20 mouse cellular contexts compared by ENCODE assay signal in the genomic region with DNA sequence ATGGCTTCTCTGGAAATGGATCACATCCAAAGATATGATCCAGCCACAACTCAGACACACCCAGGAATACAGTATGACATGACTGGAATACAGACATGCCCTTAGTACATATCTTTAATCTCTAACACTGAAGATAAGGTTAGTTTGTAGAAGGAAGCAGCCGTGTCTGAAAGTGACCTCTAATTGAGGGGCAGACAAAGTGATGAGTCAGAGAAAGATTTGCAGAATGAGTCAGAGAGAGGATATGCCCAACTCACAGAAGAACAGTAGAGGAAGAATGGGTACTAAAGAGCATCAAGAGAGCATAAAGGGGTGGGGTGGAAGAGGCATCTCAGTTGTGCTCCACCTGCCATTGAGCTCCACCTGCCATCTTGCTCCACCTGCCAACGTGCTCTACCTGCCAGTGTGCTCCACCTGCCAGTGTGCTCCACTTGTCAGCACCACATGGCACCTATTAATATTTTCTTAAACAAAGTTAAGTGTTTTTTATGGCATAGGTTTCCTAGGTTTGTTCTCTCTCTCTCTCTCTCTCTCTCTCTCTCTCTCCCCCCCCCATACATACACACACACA. TPM values are rescaled to one million over a fixed set of nuclear protein-coding genes. Genes with fewer than 3 reads are reported as not detected.
DNase-seq lines count a peak whose midpoint lies in the region; ATAC-seq and TF ChIP-seq lines count a peak whose summit lies in the region.
"Had no signal": no experiment of that assay in that cellular context is flagged by ENCODE, and none has a peak within 500 bp of the region (broad histone marks: within the 10 kb centered on the region; RNA-seq: fewer than 3 reads in every experiment).

No protein-coding gene starts in this region.

- H3K4me1 ChIP-seq in midbrain, embryonic 11.5 days (ENCODE audit: control insufficient read depth, insufficient read depth, low read length) = no peaks in the 10 kb centered on the region
- no peaks in the 10 kb centered on the region for H3K4me1 ChIP-seq in midbrain, postnatal 0 days (ENCODE audit: insufficient read depth, low read length)
- H3K4me1 ChIP-seq in CH12.LX (ENCODE audit: control insufficient read depth in 1 of 2, insufficient read depth in 2 of 2) = no peaks in the 10 kb centered on the region
- H3K4me1 ChIP-seq: forebrain, embryonic 10.5 days; forebrain, embryonic 13.5 days; hindbrain, embryonic 12.5 days; hindbrain, embryonic 15.5 days; intestine, embryonic 15.5 days had no signal

- dilution Hi-C loops in CH12.LX (cut with MboI; ENCODE audit: extremely low pct_ligation_motif_present, extremely low pct_unique_long_range_greater_than_20kb, low sequenced_read_pairs) = no loop called here

- peak; percentile 68 for TF ChIP-seq EP300 in CH12.LX (IDR thresholded peaks at IDR 0.05; ENCODE audit: low read length)

- TF ChIP-seq RAD21 in CH12.LX (IDR thresholded peaks at IDR 0.05; ENCODE audit: low read depth, low read length) = no peak

- H3K27ac ChIP-seq in midbrain, embryonic 11.5 days (ENCODE audit: low read depth, low read length) = no peak overlapping the region
- H3K27ac ChIP-seq in midbrain, postnatal 0 days (ENCODE audit: low read depth, low read length) = no peak overlapping the region
- no peak overlapping the region for H3K27ac ChIP-seq in CH12.LX (ENCODE audit: insufficient read depth, low read depth)
- H3K27ac ChIP-seq: forebrain, embryonic 10.5 days; forebrain, embryonic 13.5 days; hindbrain, embryonic 12.5 days; hindbrain, embryonic 15.5 days; intestine, embryonic 15.5 days had no signal

- H3K79me2 ChIP-seq in CH12.LX (replicated peaks; ENCODE audit: control insufficient read depth, extremely low read depth, insufficient read depth, poor library complexity, severe bottlenecking) (no peaks in the 10 kb centered on the region), myocyte (ENCODE audit: control insufficient read depth, insufficient read depth) (peaks cover 20% of the 10 kb centered on the region)

- no peaks in the 10 kb centered on the region for H3K27me3 ChIP-seq in midbrain, embryonic 11.5 days (ENCODE audit: control insufficient read depth, insufficient read depth, low read length)
- H3K27me3 ChIP-seq in midbrain, postnatal 0 days (ENCODE audit: insufficient read depth, low read length) = no peaks in the 10 kb centered on the region
- H3K27me3 ChIP-seq in CH12.LX (replicated peaks) = no peaks in the 10 kb centered on the region
- no peaks in the 10 kb centered on the region for H3K27me3 ChIP-seq in myocyte (ENCODE audit: control insufficient read depth, insufficient read depth, insufficient read length)
- H3K27me3 ChIP-seq: forebrain, embryonic 13.5 days; hindbrain, embryonic 12.5 days; hindbrain, embryonic 15.5 days; intestine, embryonic 15.5 days had no signal

- TF ChIP-seq CTCF in midbrain, postnatal 0 days (IDR thresholded peaks at IDR 0.05) = no peak
- no peak for TF ChIP-seq CTCF in CH12.LX (conservative IDR thresholded peaks at IDR 0.05 in 1 of 2, IDR thresholded peaks at IDR 0.05 in 1 of 2; ENCODE audit: low read depth in 2 of 2, low read length in 2 of 2)

- H3ac ChIP-seq in myocyte (ENCODE audit: control insufficient read depth, insufficient read length) = no peak overlapping the region

- intact Hi-C loops in left cerebral cortex, postnatal 4 days (cut with DNase I) = no loop called here

- no peak overlapping the region for H3K4me2 ChIP-seq in midbrain, embryonic 11.5 days
- no peak overlapping the region for H3K4me2 ChIP-seq in midbrain, postnatal 0 days (ENCODE audit: low read depth, low read length, poor library complexity, severe bottlenecking)
- H3K4me2 ChIP-seq in CH12.LX (ENCODE audit: insufficient read depth, low read depth, poor library complexity, severe bottlenecking) (no peak overlapping the region), myocyte (ENCODE audit: low read depth) (no peak overlapping the region)
- H3K4me2 ChIP-seq: forebrain, embryonic 13.5 days; heart, embryonic 11.5 days; hindbrain, embryonic 12.5 days; hindbrain, embryonic 15.5 days; intestine, embryonic 15.5 days had no signal

- in situ Hi-C loops in CH12.LX (cut with MboI; ENCODE audit: low pct_ligation_motif_present, low pct_unique_long_range_greater_than_20kb, low sequenced_read_pairs) = no loop called here

- no peaks in the 10 kb centered on the region for H3K36me3 ChIP-seq in midbrain, embryonic 11.5 days (ENCODE audit: control insufficient read depth, insufficient read depth, low read length)
- no peaks in the 10 kb centered on the region for H3K36me3 ChIP-seq in midbrain, postnatal 0 days (ENCODE audit: insufficient read depth, low read length)
- H3K36me3 ChIP-seq in CH12.LX (replicated peaks in 1 of 2; ENCODE audit: control insufficient read depth in 1 of 2, insufficient read depth in 1 of 2, low read length in 1 of 2) (no peaks in the 10 kb centered on the region), myocyte (ENCODE audit: control insufficient read depth, insufficient read depth) (peaks cover 4% of the 10 kb centered on the region)
- H3K36me3 ChIP-seq: hindbrain, embryonic 15.5 days; intestine, embryonic 15.5 days had no signal

- DNase-seq in midbrain, embryonic 11.5 days (ENCODE audit: low spot score, missing footprints) = peak; percentile 61
- no peak for DNase-seq in midbrain, postnatal 0 days (ENCODE audit: low spot score)
- no peak for DNase-seq in CH12.LX (ENCODE audit: extremely low read depth)
- no peak for DNase-seq in kidney, postnatal 10 days
- no peak for DNase-seq in left cerebral cortex, postnatal 4 days
- DNase-seq: adrenal gland, adult 8-10 months; adrenal gland, postnatal 25 days; cerebellum, adult 18-20 months; cerebellum, adult 9-10 months; cerebellum, postnatal 14 days; gastrocnemius, postnatal 25 days had no signal

- H3K9ac ChIP-seq in midbrain, embryonic 11.5 days (ENCODE audit: low read length) = no peak overlapping the region
- H3K9ac ChIP-seq in midbrain, postnatal 0 days (replicated peaks; ENCODE audit: low read length, poor library complexity, severe bottlenecking) = no peak overlapping the region
- H3K9ac ChIP-seq in CH12.LX (ENCODE audit: insufficient read depth, low read depth) = no peak overlapping the region
- H3K9ac ChIP-seq: forebrain, embryonic 13.5 days; hindbrain, embryonic 12.5 days; hindbrain, embryonic 15.5 days; intestine, embryonic 15.5 days had no signal

- ATAC-seq in midbrain, embryonic 11.5 days (ENCODE audit: low FRiP score) = no peak
- ATAC-seq in midbrain, postnatal 0 days (ENCODE audit: low FRiP score) = no peak
- ATAC-seq: activated CD4-positive, CD25-positive, alpha-beta regulatory T cell, adult 4 months; forebrain, embryonic 13.5 days; forebrain, embryonic 16.5 days; intestine, embryonic 15.5 days had no signal

- H3K4me3 ChIP-seq in midbrain, embryonic 11.5 days (ENCODE audit: low read depth, low read length) = no peak overlapping the region
- H3K4me3 ChIP-seq in midbrain, postnatal 0 days (ENCODE audit: low read depth, low read length) = no peak overlapping the region
- H3K4me3 ChIP-seq in CH12.LX (replicated peaks in 1 of 3; ENCODE audit: low read depth in 2 of 3, low read length in 2 of 3, poor library complexity in 1 of 3) (no peak overlapping the region), myocyte (no peak overlapping the region)
- H3K4me3 ChIP-seq: forebrain, embryonic 10.5 days; forebrain, embryonic 13.5 days; hindbrain, embryonic 12.5 days; hindbrain, embryonic 15.5 days; intestine, embryonic 15.5 days had no signal

- no peaks in the 10 kb centered on the region for H3K9me3 ChIP-seq in midbrain, embryonic 11.5 days (ENCODE audit: control insufficient read depth, low read length)
- H3K9me3 ChIP-seq in midbrain, postnatal 0 days (ENCODE audit: low read length) = no peaks in the 10 kb centered on the region
- H3K9me3 ChIP-seq in CH12.LX (replicated peaks; ENCODE audit: low read length) = peaks cover 5% of the 10 kb centered on the region
- H3K9me3 ChIP-seq: forebrain, embryonic 13.5 days; hindbrain, embryonic 15.5 days; intestine, embryonic 15.5 days had no signal

- WGBS in midbrain, embryonic 11.5 days = 88% methylated on average over 2 of the region's 2 CpGs
- WGBS in midbrain, postnatal 0 days = 95% methylated on average over 2 of the region's 2 CpGs

- TF ChIP-seq POLR2A in CH12.LX (IDR thresholded peaks at IDR 0.05; ENCODE audit: low read depth, low read length) = no peak
- no peak for TF ChIP-seq POLR2A in myocyte (IDR thresholded peaks at IDR 0.05; ENCODE audit: insufficient read length, low read depth)

RNA-seq across cellular contexts. Expression of a gene that starts 16.8 kb away (rescaled TPM):
- polyA plus RNA-seq in midbrain, embryonic 11.5 days (2014; fragmentation: Nextera tagmentation; extraction: Ambion mirVana) = 95.1 and 102 TPM in 2 replicates
- total RNA-seq in midbrain, postnatal 0 days (2014; rRNA removed) = 26.8 and 29.3 TPM in 2 replicates
- polyA plus RNA-seq in midbrain, postnatal 0 days (2015; fragmentation: Nextera tagmentation; extraction: Ambion mirVana) = 20.8 and 21.8 TPM in 2 replicates
- 0.08 TPM in 2 replicates for total RNA-seq in CH12.LX (2012; rRNA removed)
- total RNA-seq in CH12.LX (2014; rRNA removed) = not detected in 2 replicates
- polyA plus RNA-seq in CH12.LX (2012; ENCODE audit: insufficient read length, low read depth) = 0.09 and 0.10 TPM in 2 replicates
- 37.2 TPM for polyA plus RNA-seq in myocyte (2012; fragmentation: generic; extraction: Trizol)
- 10 to 100 TPM; 15.3 to 16.1 TPM for total RNA-seq in left cerebral cortex, postnatal 4 days (2021)
- polyA plus RNA-seq: activated CD4-positive, CD25-positive, alpha-beta regulatory T cell, adult 4 months had no signal

RNA-seq across cellular contexts. Expression of a gene that starts 44.0 kb away (rescaled TPM):
- 41.2 and 45.1 TPM in 2 replicates for polyA plus RNA-seq in midbrain, embryonic 11.5 days (2014; fragmentation: Nextera tagmentation; extraction: Ambion mirVana)
- 17.9 and 22.6 TPM in 2 replicates for total RNA-seq in midbrain, postnatal 0 days (2014; rRNA removed)
- polyA plus RNA-seq in midbrain, postnatal 0 days (2015; fragmentation: Nextera tagmentation; extraction: Ambion mirVana) = 7.8 and 8.5 TPM in 2 replicates
- total RNA-seq in CH12.LX (2012; rRNA removed) (44.3 and 50.2 TPM in 2 replicates), CH12.LX (2014; rRNA removed) (77.0 and 82.8 TPM in 2 replicates)
- polyA plus RNA-seq in CH12.LX (2012; ENCODE audit: insufficient read length, low read depth) (82.8 and 85.2 TPM in 2 replicates), myocyte (2012; fragmentation: generic; extraction: Trizol) (10.3 TPM)
- total RNA-seq in left cerebral cortex, postnatal 4 days (2021) = 10 to 100 TPM; 26.1 to 26.7 TPM

RNA-seq across cellular contexts. Expression of a gene that starts 44.7 kb away (rescaled TPM):
- 778 and 822 TPM in 2 replicates for polyA plus RNA-seq in midbrain, embryonic 11.5 days (2014; fragmentation: Nextera tagmentation; extraction: Ambion mirVana)
- total RNA-seq in midbrain, postnatal 0 days (2014; rRNA removed) = 124 and 125 TPM in 2 replicates
- 880 and 907 TPM in 2 replicates for polyA plus RNA-seq in midbrain, postnatal 0 days (2015; fragmentation: Nextera tagmentation; extraction: Ambion mirVana)
- total RNA-seq in CH12.LX (2012; rRNA removed) (223 and 264 TPM in 2 replicates), CH12.LX (2014; rRNA removed) (277 and 315 TPM in 2 replicates)
- polyA plus RNA-seq in CH12.LX (2012; ENCODE audit: insufficient read length, low read depth) (485 and 620 TPM in 2 replicates), myocyte (2012; fragmentation: generic; extraction: Trizol) (361 TPM)
- 100 to 1,000 TPM; 264 to 276 TPM for total RNA-seq in left cerebral cortex, postnatal 4 days (2021)

RNA-seq across cellular contexts. Expression of a gene that starts 55.1 kb away (rescaled TPM):
- 60.2 and 60.4 TPM in 2 replicates for polyA plus RNA-seq in midbrain, embryonic 11.5 days (2014; fragmentation: Nextera tagmentation; extraction: Ambion mirVana)
- 25.7 and 43.2 TPM in 2 replicates for total RNA-seq in midbrain, postnatal 0 days (2014; rRNA removed)
- polyA plus RNA-seq in midbrain, postnatal 0 days (2015; fragmentation: Nextera tagmentation; extraction: Ambion mirVana) = 33.8 and 34.3 TPM in 2 replicates
- total RNA-seq in CH12.LX (2012; rRNA removed) (123 and 128 TPM in 2 replicates), CH12.LX (2014; rRNA removed) (110 and 112 TPM in 2 replicates)
- polyA plus RNA-seq in CH12.LX (2012; ENCODE audit: insufficient read length, low read depth) (97.4 and 102 TPM in 2 replicates), myocyte (2012; fragmentation: generic; extraction: Trizol) (36.6 TPM)
- total RNA-seq in left cerebral cortex, postnatal 4 days (2021) = 10 to 100 TPM; 18.4 to 20.1 TPM

Comparison
In these comparisons a context has a peak if more than half of its experiments do, and no peak if none do; other contexts are left out.
1. RNA of a gene that starts 16.8 kb away (polyA plus RNA-seq): 95.1 to 102 TPM in midbrain, embryonic 11.5 days, 37.2 TPM in myocyte (single experiment) and 20.8 to 21.8 TPM in midbrain, postnatal 0 days; 0.09 to 0.10 TPM in CH12.LX; every median in the first group is over 10 times any median in the second.